Mouse (Mus musculus): ENCODE results near the gene Olfr1111.
"Not testable (repeated sequence)": the region's sequence is repeated elsewhere in the genome, so short reads cannot be mapped to it uniquely, and the experiment has no call there.

Olfr1111 gene

DNA sequence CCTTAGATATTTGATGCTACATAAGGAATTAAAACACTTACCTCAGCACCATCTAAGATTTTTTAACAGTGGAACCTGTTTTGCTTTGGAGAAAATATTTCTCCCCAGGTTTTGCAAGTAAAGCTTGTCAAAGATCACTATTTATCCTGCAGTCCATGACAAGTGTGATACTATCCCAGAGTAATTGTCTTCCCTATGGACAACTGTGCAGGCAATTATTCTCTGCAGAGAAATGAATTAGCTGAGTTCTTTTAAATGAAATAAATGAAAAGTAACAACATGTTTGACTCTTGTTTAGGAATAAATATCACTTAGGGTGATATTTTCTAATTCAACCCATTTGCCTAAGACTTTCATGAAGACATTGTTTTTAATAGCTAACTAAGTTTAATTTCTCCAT lies at the start of gene Olfr1111:
Gene Olfr1111, minus strand, starts transcription at position 101 of the 400 bp plus-strand sequence.
- in situ Hi-C loops (cut with MboI): no loop called here

- in situ Hi-C loops (cut with MboI): no loop called here
These were observed 35.1 kb upstream of the Olfr1111 start, which contains the start of gene Olfr1112 for GRCm38 (mm10) chr2:87187498-87187897. Gene Olfr1112, plus strand, starts transcription at chr2:87187798.

- in situ Hi-C loops (cut with MboI): not testable (repeated sequence)
These were observed 15.3 kb upstream of the Olfr1111 start for GRCm38 (mm10) chr2:87167731-87168130.

GRCm38 (mm10) chr2:87140200-87140599 lies 12.2 kb downstream of the Olfr1111 start, which contains the start of gene Olfr1110:
Gene Olfr1110, minus strand, starts transcription at chr2:87140300.
- in situ Hi-C loops (cut with MboI): no loop called here

DNA sequence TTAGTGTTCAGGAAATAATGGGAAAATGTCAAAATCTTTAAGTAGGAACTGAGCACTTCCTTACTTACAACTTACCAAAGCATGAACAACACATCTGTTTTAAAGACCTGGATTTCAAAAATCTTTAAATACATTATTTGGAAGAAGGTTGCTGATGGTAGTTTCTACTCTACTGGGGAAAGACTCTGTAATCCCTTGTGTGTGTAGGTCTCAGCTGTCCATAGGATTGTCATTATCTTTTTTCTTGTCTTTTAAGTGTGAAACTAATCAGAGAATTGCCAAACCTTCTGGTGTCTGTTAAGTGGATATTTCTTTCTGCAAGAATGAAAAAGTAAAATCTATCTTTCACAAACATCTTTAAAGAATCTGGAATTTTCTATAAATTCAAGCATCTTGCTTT lies 38.0 kb downstream of the Olfr1111 start, which contains the start of gene Olfr259:
Gene Olfr259, minus strand, starts transcription at position 101 of the 400 bp plus-strand sequence.
- in situ Hi-C loops (cut with MboI): no loop called here

Data from mature B cell (primary cell).